Comparison of ENCODE assay signal across 21 mouse cellular contexts in genomic region chrX:166995855-166996254, GRCm38 (mm10).
A peak's percentile ranks its signal among the peaks of the same experiment; 100 is the strongest.
DNase-seq lines count a peak whose midpoint lies in the region; ATAC-seq and TF ChIP-seq lines count a peak whose summit lies in the region.
"Had no signal": no experiment of that assay in that cellular context is flagged by ENCODE, and none has a peak within 500 bp of the region (broad histone marks: within the 10 kb centered on the region; RNA-seq: fewer than 3 reads in every experiment).

No protein-coding gene starts in this region.

- TF ChIP-seq CTCF in midbrain, postnatal 0 days (IDR thresholded peaks at IDR 0.05) = no peak

- no peaks in the 10 kb centered on the region for H3K36me3 ChIP-seq in hindbrain, embryonic 11.5 days (ENCODE audit: control insufficient read depth, insufficient read depth, low read length)
- H3K36me3 ChIP-seq in hindbrain, embryonic 10.5 days = no peaks in the 10 kb centered on the region
- H3K36me3 ChIP-seq in midbrain, postnatal 0 days (ENCODE audit: insufficient read depth, low read length) = no peaks in the 10 kb centered on the region
- no peaks in the 10 kb centered on the region for H3K36me3 ChIP-seq in midbrain, embryonic 14.5 days (ENCODE audit: control insufficient read depth, insufficient read depth, low read length)
- H3K36me3 ChIP-seq in hindbrain, embryonic 16.5 days (ENCODE audit: control insufficient read depth, insufficient read depth, low read length) = no peaks in the 10 kb centered on the region
- H3K36me3 ChIP-seq in neural tube, embryonic 15.5 days = no peaks in the 10 kb centered on the region
- H3K36me3 ChIP-seq: embryonic facial prominence, embryonic 13.5 days; forebrain, embryonic 12.5 days; G1E; heart, embryonic 12.5 days had no signal

- no peaks in the 10 kb centered on the region for H3K4me1 ChIP-seq in hindbrain, embryonic 11.5 days (replicated peaks; ENCODE audit: control insufficient read depth, insufficient read depth, low read length)
- H3K4me1 ChIP-seq in hindbrain, embryonic 10.5 days (replicated peaks) = no peaks in the 10 kb centered on the region
- no peaks in the 10 kb centered on the region for H3K4me1 ChIP-seq in midbrain, postnatal 0 days (ENCODE audit: insufficient read depth, low read length)
- H3K4me1 ChIP-seq in midbrain, embryonic 14.5 days (ENCODE audit: control insufficient read depth, insufficient read depth, low read length) = no peaks in the 10 kb centered on the region
- no peaks in the 10 kb centered on the region for H3K4me1 ChIP-seq in hindbrain, embryonic 16.5 days (ENCODE audit: control insufficient read depth, insufficient read depth, low read depth, low read length)
- H3K4me1 ChIP-seq in neural tube, embryonic 15.5 days = no peaks in the 10 kb centered on the region
- H3K4me1 ChIP-seq: embryonic facial prominence, embryonic 13.5 days; forebrain, embryonic 12.5 days; heart, embryonic 12.5 days had no signal

- ATAC-seq in hindbrain, embryonic 11.5 days (ENCODE audit: low FRiP score) = peak; percentile 38
- no peak for ATAC-seq in midbrain, postnatal 0 days (ENCODE audit: low FRiP score)
- no peak for ATAC-seq in midbrain, embryonic 14.5 days (ENCODE audit: low FRiP score, low TSS enrichment)
- peak; percentile 61; the same call in 1 of the 2 replicates for ATAC-seq in hindbrain, embryonic 16.5 days
- ATAC-seq in neural tube, embryonic 15.5 days (ENCODE audit: low FRiP score) = peak; percentile 59; the same call in 1 of the 2 replicates
- ATAC-seq: CD4-positive, CD25-positive, alpha-beta regulatory T cell, adult 4 months; forebrain, postnatal 0 days had no signal

- H3K27ac ChIP-seq in hindbrain, embryonic 11.5 days (ENCODE audit: low read depth, low read length) = no peak overlapping the region
- H3K27ac ChIP-seq in hindbrain, embryonic 10.5 days = no peak overlapping the region
- H3K27ac ChIP-seq in midbrain, postnatal 0 days (ENCODE audit: low read depth, low read length) = no peak overlapping the region
- no peak overlapping the region for H3K27ac ChIP-seq in midbrain, embryonic 14.5 days (replicated peaks; ENCODE audit: low read depth, low read length)
- H3K27ac ChIP-seq in hindbrain, embryonic 16.5 days (ENCODE audit: low read depth, low read length) = no peak overlapping the region
- H3K27ac ChIP-seq in neural tube, embryonic 15.5 days (replicated peaks) = no peak overlapping the region
- H3K27ac ChIP-seq: embryonic facial prominence, embryonic 13.5 days; forebrain, embryonic 12.5 days; heart, adult 2 months had no signal

- no peak for DNase-seq in hindbrain, embryonic 11.5 days (ENCODE audit: low spot score)
- no peak for DNase-seq in hindbrain, embryonic 10.5 days (ENCODE audit: low spot score)
- peak; percentile 9 for DNase-seq in midbrain, postnatal 0 days (ENCODE audit: low spot score)
- no peak for DNase-seq in midbrain, embryonic 14.5 days
- DNase-seq in lung, postnatal 4 days = no peak
- no peak for DNase-seq in heart, postnatal 4 days
- DNase-seq: adrenal gland, postnatal 10 days; B cell, adult 2 months; cerebellum, adult 11-12 months; cerebellum, adult 9-10 months; cerebellum, postnatal 25 days; forebrain, postnatal 0 days; gastrocnemius, postnatal 14 days; heart, adult 2 months had no signal

- H3K4me2 ChIP-seq in hindbrain, embryonic 11.5 days (replicated peaks; ENCODE audit: low read depth, low read length) = no peak overlapping the region
- H3K4me2 ChIP-seq in midbrain, postnatal 0 days (ENCODE audit: low read depth, low read length, poor library complexity, severe bottlenecking) = no peak overlapping the region
- no peak overlapping the region for H3K4me2 ChIP-seq in midbrain, embryonic 14.5 days (ENCODE audit: low read length)
- no peak overlapping the region for H3K4me2 ChIP-seq in hindbrain, embryonic 16.5 days (ENCODE audit: low read length)
- no peak overlapping the region for H3K4me2 ChIP-seq in neural tube, embryonic 15.5 days
- H3K4me2 ChIP-seq: embryonic facial prominence, embryonic 13.5 days; forebrain, embryonic 12.5 days; heart, embryonic 12.5 days had no signal

- no peak overlapping the region for H3K9ac ChIP-seq in hindbrain, embryonic 11.5 days (ENCODE audit: low read depth, low read length)
- H3K9ac ChIP-seq in midbrain, postnatal 0 days (replicated peaks; ENCODE audit: low read length, poor library complexity, severe bottlenecking) = no peak overlapping the region
- no peak overlapping the region for H3K9ac ChIP-seq in midbrain, embryonic 14.5 days (replicated peaks; ENCODE audit: low read length)
- H3K9ac ChIP-seq in hindbrain, embryonic 16.5 days (ENCODE audit: low read depth, low read length) = no peak overlapping the region
- H3K9ac ChIP-seq in neural tube, embryonic 15.5 days (replicated peaks) = no peak overlapping the region
- H3K9ac ChIP-seq: embryonic facial prominence, embryonic 13.5 days; forebrain, embryonic 12.5 days; forebrain, postnatal 0 days; heart, embryonic 12.5 days had no signal

- 84% methylated on average over 4 of the region's 4 CpGs for WGBS in hindbrain, embryonic 11.5 days
- WGBS in hindbrain, embryonic 10.5 days = 88% methylated on average over 4 of the region's 4 CpGs
- WGBS in midbrain, postnatal 0 days = 83% methylated on average over 4 of the region's 4 CpGs
- WGBS in midbrain, embryonic 14.5 days = 82% methylated on average over 4 of the region's 4 CpGs
- WGBS in hindbrain, embryonic 16.5 days = 71% methylated on average over 4 of the region's 4 CpGs
- 42% methylated on average over 4 of the region's 4 CpGs for WGBS in neural tube, embryonic 15.5 days

- H3K4me3 ChIP-seq in hindbrain, embryonic 11.5 days (ENCODE audit: low read depth, low read length) = no peak overlapping the region
- H3K4me3 ChIP-seq in hindbrain, embryonic 10.5 days = no peak overlapping the region
- H3K4me3 ChIP-seq in midbrain, postnatal 0 days (ENCODE audit: low read depth, low read length) = no peak overlapping the region
- no peak overlapping the region for H3K4me3 ChIP-seq in midbrain, embryonic 14.5 days (replicated peaks; ENCODE audit: low read depth, low read length)
- H3K4me3 ChIP-seq in hindbrain, embryonic 16.5 days (ENCODE audit: low read length) = no peak overlapping the region
- no peak overlapping the region for H3K4me3 ChIP-seq in neural tube, embryonic 15.5 days (replicated peaks)
- H3K4me3 ChIP-seq: embryonic facial prominence, embryonic 13.5 days; forebrain, embryonic 12.5 days; heart, adult 2 months; heart, embryonic 12.5 days had no signal

- H3K9me3 ChIP-seq in hindbrain, embryonic 11.5 days (ENCODE audit: control insufficient read depth, low read length) = no peaks in the 10 kb centered on the region
- no peaks in the 10 kb centered on the region for H3K9me3 ChIP-seq in hindbrain, embryonic 10.5 days
- H3K9me3 ChIP-seq in midbrain, postnatal 0 days (ENCODE audit: low read length) = no peaks in the 10 kb centered on the region
- no peaks in the 10 kb centered on the region for H3K9me3 ChIP-seq in midbrain, embryonic 14.5 days (ENCODE audit: control insufficient read depth, low read length)
- no peaks in the 10 kb centered on the region for H3K9me3 ChIP-seq in hindbrain, embryonic 16.5 days (ENCODE audit: control insufficient read depth, low read length)
- H3K9me3 ChIP-seq in neural tube, embryonic 15.5 days (replicated peaks) = no peaks in the 10 kb centered on the region
- H3K9me3 ChIP-seq: embryonic facial prominence, embryonic 13.5 days; forebrain, embryonic 12.5 days; G1E; heart, embryonic 12.5 days had no signal

- no peaks in the 10 kb centered on the region for H3K27me3 ChIP-seq in hindbrain, embryonic 11.5 days (ENCODE audit: control insufficient read depth, insufficient read depth, low read length)
- H3K27me3 ChIP-seq in hindbrain, embryonic 10.5 days (ENCODE audit: insufficient read depth, poor library complexity, severe bottlenecking) = peaks cover 55% of the 10 kb centered on the region
- peaks cover 2% of the 10 kb centered on the region; the same call in 1 of the 2 replicates for H3K27me3 ChIP-seq in midbrain, postnatal 0 days (ENCODE audit: insufficient read depth, low read length)
- H3K27me3 ChIP-seq in midbrain, embryonic 14.5 days (ENCODE audit: control insufficient read depth, insufficient read depth, low read length) = no peaks in the 10 kb centered on the region
- H3K27me3 ChIP-seq in hindbrain, embryonic 16.5 days (replicated peaks; ENCODE audit: control insufficient read depth, insufficient read depth, low read length) = peaks cover 3% of the 10 kb centered on the region; the same call in 1 of the 2 replicates
- H3K27me3 ChIP-seq in neural tube, embryonic 15.5 days (replicated peaks) = peaks cover 8% of the 10 kb centered on the region; the same call in 1 of the 2 replicates
- H3K27me3 ChIP-seq: heart, embryonic 12.5 days had no signal

Comparison
In these comparisons a context has a peak if more than half of its experiments do, and no peak if none do; other contexts are left out.
1. ATAC-seq: peak in hindbrain, embryonic 11.5 days (single experiment), hindbrain, embryonic 16.5 days (single experiment) and neural tube, embryonic 15.5 days (single experiment); none in midbrain, postnatal 0 days (single experiment) and midbrain, embryonic 14.5 days (single experiment).